9 mouse cellular contexts compared by ENCODE assay signal in genomic region chr15:75143735-75144134, GRCm38 (mm10). TPM values are rescaled to one million over a fixed set of nuclear protein-coding genes. Genes with fewer than 3 reads are reported as not detected.
DNase-seq lines count a peak whose midpoint lies in the region; ATAC-seq and TF ChIP-seq lines count a peak whose summit lies in the region.
"Had no signal": no experiment of that assay in that cellular context is flagged by ENCODE, and none has a peak within 500 bp of the region (broad histone marks: within the 10 kb centered on the region; RNA-seq: fewer than 3 reads in every experiment).

No protein-coding gene starts in this region.

- H3K4me2 ChIP-seq in kidney, embryonic 14.5 days (replicated peaks; ENCODE audit: low read depth, low read length) = no peak overlapping the region
- H3K4me2 ChIP-seq: stomach, embryonic 15.5 days had no signal

- H3K27ac ChIP-seq in kidney, adult 2 months (ENCODE audit: insufficient read depth, low read depth, low read length) = no peak overlapping the region
- H3K27ac ChIP-seq in kidney, embryonic 14.5 days (ENCODE audit: low read depth, low read length) = no peak overlapping the region
- no peak overlapping the region for H3K27ac ChIP-seq in ES-Bruce4 (ENCODE audit: insufficient read depth, low read length)
- H3K27ac ChIP-seq: stomach, embryonic 15.5 days had no signal

- peak; percentile 10 for DNase-seq in kidney, adult 2 months
- DNase-seq in A20 (ENCODE audit: low read depth, low spot score) = peak; percentile 56
- no peak for DNase-seq in heart, postnatal 14 days
- DNase-seq in urinary bladder, postnatal 4 days (ENCODE audit: low spot score in 2 of 2) = no peak

- TF ChIP-seq POLR2A in kidney, adult 2 months (IDR thresholded peaks at IDR 0.05; ENCODE audit: low read depth, low read length) = no peak
- no peak for TF ChIP-seq POLR2A in ES-Bruce4 (IDR thresholded peaks at IDR 0.05; ENCODE audit: insufficient read depth, low read length)

- H3K36me3 ChIP-seq in kidney, adult 2 months (ENCODE audit: control insufficient read depth, insufficient read depth, low read length) = no peaks in the 10 kb centered on the region
- H3K36me3 ChIP-seq in kidney, embryonic 14.5 days (ENCODE audit: control insufficient read depth, insufficient read depth, low read length) = no peaks in the 10 kb centered on the region
- H3K36me3 ChIP-seq in ES-Bruce4 (ENCODE audit: control insufficient read depth, insufficient read depth, low read length, poor library complexity, severe bottlenecking) = no peaks in the 10 kb centered on the region
- H3K36me3 ChIP-seq: stomach, embryonic 15.5 days had no signal

- H3K4me1 ChIP-seq in kidney, adult 2 months (ENCODE audit: control insufficient read depth, insufficient read depth, low read length) = no peaks in the 10 kb centered on the region
- H3K4me1 ChIP-seq in kidney, embryonic 14.5 days (ENCODE audit: control insufficient read depth, insufficient read depth, low read length) = no peaks in the 10 kb centered on the region
- no peaks in the 10 kb centered on the region for H3K4me1 ChIP-seq in ES-Bruce4 (ENCODE audit: control insufficient read depth, insufficient read depth, low read length)
- H3K4me1 ChIP-seq: stomach, embryonic 15.5 days had no signal

- no peak for ATAC-seq in kidney, embryonic 14.5 days (ENCODE audit: low FRiP score, low TSS enrichment)
- peak; percentile 82 for ATAC-seq in megakaryocyte, adult 5-6 weeks (ENCODE audit: poor library complexity, severe bottlenecking)

- H3K27me3 ChIP-seq in kidney, adult 2 months (replicated peaks; ENCODE audit: control insufficient read depth, insufficient read depth, low read length) = no peaks in the 10 kb centered on the region; the same call in 1 of the 2 replicates
- H3K27me3 ChIP-seq in kidney, embryonic 14.5 days (ENCODE audit: control insufficient read depth, insufficient read depth, low read length) = no peaks in the 10 kb centered on the region
- no peaks in the 10 kb centered on the region for H3K27me3 ChIP-seq in ES-Bruce4 (ENCODE audit: control insufficient read depth, insufficient read depth, low read length, poor library complexity, severe bottlenecking)
- H3K27me3 ChIP-seq: stomach, embryonic 15.5 days had no signal

- intact Hi-C loops in heart, postnatal 14 days (cut with DNase I) = no loop called here

- 59% methylated on average over 3 of the region's 3 CpGs for WGBS in kidney, adult 2 months
- 61% methylated on average over 3 of the region's 3 CpGs for WGBS in kidney, embryonic 14.5 days

- no peak for TF ChIP-seq EP300 in ES-Bruce4 (IDR thresholded peaks at IDR 0.05; ENCODE audit: insufficient read depth, low read depth, low read length)

- H3K4me3 ChIP-seq in kidney, adult 2 months (ENCODE audit: insufficient read depth, low read depth, low read length) = no peak overlapping the region
- H3K4me3 ChIP-seq in kidney, embryonic 14.5 days (ENCODE audit: low read length) = no peak overlapping the region
- no peak overlapping the region for H3K4me3 ChIP-seq in ES-Bruce4 (ENCODE audit: low read depth, low read length)
- H3K4me3 ChIP-seq: stomach, embryonic 15.5 days had no signal

- peak; percentile 68 for TF ChIP-seq CTCF in kidney, adult 2 months (conservative IDR thresholded peaks at IDR 0.05; ENCODE audit: insufficient read depth, insufficient read length, low read depth, low read length)
- TF ChIP-seq CTCF in ES-Bruce4 (IDR thresholded peaks at IDR 0.05; ENCODE audit: low read depth, low read length) = peak; percentile 66

- no peak overlapping the region for H3K9ac ChIP-seq in kidney, embryonic 14.5 days (ENCODE audit: low read depth, low read length)
- H3K9ac ChIP-seq in ES-Bruce4 (ENCODE audit: low read depth, poor library complexity, severe bottlenecking) = no peak overlapping the region
- H3K9ac ChIP-seq: stomach, embryonic 15.5 days had no signal

- H3K9me3 ChIP-seq in kidney, embryonic 14.5 days (ENCODE audit: control insufficient read depth, low read length) = no peaks in the 10 kb centered on the region
- no peaks in the 10 kb centered on the region for H3K9me3 ChIP-seq in ES-Bruce4 (replicated peaks; ENCODE audit: control insufficient read depth, insufficient read depth, low read length, poor library complexity, severe bottlenecking)
- H3K9me3 ChIP-seq: stomach, embryonic 15.5 days had no signal

RNA-seq across cellular contexts. Expression of gene Ly6g, which starts 11.3 kb away (rescaled TPM):
- 0.08 TPM in 1 of 2 replicates, not detected in the other for polyA plus RNA-seq in kidney, adult 2 months (2012; rRNA removed)
- polyA plus RNA-seq in kidney, embryonic 14.5 days (2014; fragmentation: Nextera tagmentation; extraction: Ambion mirVana) = 0.46 and 0.56 TPM in 2 replicates
- polyA plus RNA-seq in ES-Bruce4 (2011; ENCODE audit: insufficient read depth, insufficient read length, low read depth, missing spikeins) = not detected in 2 replicates
- 146 and 232 TPM in 2 replicates for total RNA-seq in megakaryocyte, adult 5-6 weeks (2015)
- total RNA-seq in megakaryocyte, adult 5-6 weeks (2017) = 79.2 and 81.9 TPM in 2 replicates
- total RNA-seq in heart, postnatal 14 days (2021) = not detected
- total RNA-seq: left cerebral cortex, adult 8-10 months had no signal

RNA-seq across cellular contexts. Expression of gene Ly6c2, which starts 32.0 kb away (rescaled TPM):
- polyA plus RNA-seq in kidney, adult 2 months (2012; rRNA removed) = 7.3 and 28.3 TPM in 2 replicates
- polyA plus RNA-seq in kidney, embryonic 14.5 days (2014; fragmentation: Nextera tagmentation; extraction: Ambion mirVana) = 0.38 TPM in 1 of 2 replicates, not detected in the other
- polyA plus RNA-seq in ES-Bruce4 (2011; ENCODE audit: insufficient read depth, insufficient read length, low read depth, missing spikeins) = 2.1 TPM in 1 of 2 replicates, not detected in the other
- total RNA-seq in megakaryocyte, adult 5-6 weeks (2015) = 9,861 and 10,026 TPM in 2 replicates
- total RNA-seq in megakaryocyte, adult 5-6 weeks (2017) = 3,107 and 3,295 TPM in 2 replicates
- total RNA-seq in heart, postnatal 14 days (2021) = 10 to 100 TPM; 10.7 to 13.3 TPM

Comparison
In these comparisons a context has a peak if more than half of its experiments do, and no peak if none do; other contexts are left out.
1. DNase-seq: peak in kidney, adult 2 months (single experiment) and A20 (single experiment); none in heart, postnatal 14 days (0 of 2) and urinary bladder, postnatal 4 days (0 of 2).